ENCODE assay signal across 20 mouse cellular contexts in genomic region chr19:8613111-8613510, GRCm38 (mm10). TPM values are rescaled to one million over a fixed set of nuclear protein-coding genes. Genes with fewer than 3 reads are reported as not detected.
"Had no signal": no experiment of that assay in that cellular context is flagged by ENCODE, and none has a peak within 500 bp of the region (broad histone marks: within the 10 kb centered on the region; RNA-seq: fewer than 3 reads in every experiment).

No protein-coding gene starts in this region.

- DNase-seq: layer of hippocampus, adult 9-11 months; lung, adult 18-20 months; lung, postnatal 10 days; lung, postnatal 36 days; midbrain, embryonic 14.5 days; thymus, adult 2 months; thymus, postnatal 14 days; thymus, postnatal 4 days had no signal

- H3K27ac ChIP-seq: intestine, embryonic 15.5 days; layer of hippocampus, adult 2 months; liver, embryonic 12.5 days; liver, embryonic 15.5 days; lung, embryonic 15.5 days had no signal

- H3K27me3 ChIP-seq: intestine, embryonic 15.5 days had no signal

- H3K4me3 ChIP-seq: intestine, embryonic 15.5 days; layer of hippocampus, adult 2 months; liver, embryonic 12.5 days; liver, embryonic 15.5 days; lung, embryonic 15.5 days; megakaryocyte, embryonic 14.5 days had no signal

- H3K4me1 ChIP-seq: intestine, embryonic 15.5 days; liver, embryonic 12.5 days; liver, embryonic 15.5 days; lung, embryonic 15.5 days; megakaryocyte, embryonic 14.5 days had no signal

- H3K9ac ChIP-seq: intestine, embryonic 15.5 days; liver, embryonic 12.5 days; liver, embryonic 15.5 days; lung, embryonic 15.5 days had no signal

- H3K36me3 ChIP-seq: intestine, embryonic 15.5 days; liver, embryonic 12.5 days; liver, embryonic 15.5 days; lung, embryonic 15.5 days had no signal

RNA-seq across cellular contexts. Expression of gene Slc22a6, which starts 4.7 kb away (rescaled TPM):
- polyA plus RNA-seq: intestine, embryonic 15.5 days; large intestine, adult 2 months; limb, embryonic 11.5 days; liver, embryonic 12.5 days; neural tube, embryonic 14.5 days; small intestine, adult 2 months; stomach, embryonic 16.5 days had no signal

RNA-seq across cellular contexts. Expression of gene Slc22a8, which starts 22.1 kb away (rescaled TPM):
- polyA plus RNA-seq: large intestine, adult 2 months; limb, embryonic 11.5 days; neural tube, embryonic 11.5 days; small intestine, adult 2 months had no signal

RNA-seq across cellular contexts. Expression of gene Chrm1, which starts 50.5 kb away (rescaled TPM):
- polyA plus RNA-seq: liver, embryonic 12.5 days had no signal
